Mouse (Mus musculus) small intestine, adult 2 months (tissue): Measurements from ENCODE around the gene Tpcn1. TPM values are rescaled to one million over a fixed set of nuclear protein-coding genes. Genes with fewer than 3 reads are reported as not detected.
A peak's percentile ranks its signal among the peaks of the same experiment; 100 is the strongest.
"Not testable (repeated sequence)": the region's sequence is repeated elsewhere in the genome, so short reads cannot be mapped to it uniquely, and the experiment has no call there.

Experiments
- H3K27ac ChIP-seq: fragments of 200-500 bp; 2 replicates; pipeline ENCODE4 v1.5.1; 2012; ENCODE audit warnings: low read depth, low read length, control low read depth, inconsistent platforms; ENCODE audit not compliant: insufficient read depth
- H3K27me3 ChIP-seq: fragments of 200-500 bp; 2 replicates; pipeline ENCODE4 v1.6.1; 2012; ENCODE audit warnings: mild to moderate bottlenecking, moderate library complexity, low read length, inconsistent platforms; ENCODE audit not compliant: control insufficient read depth, insufficient read depth
- H3K36me3 ChIP-seq: fragments of 200-500 bp; 2 replicates; pipeline ENCODE4 v1.6.1; 2012; ENCODE audit warnings: mild to moderate bottlenecking, low read length, control low read depth, inconsistent platforms; ENCODE audit not compliant: control insufficient read depth, insufficient read depth
- H3K4me1 ChIP-seq: fragments of 200-500 bp; 2 replicates; pipeline ENCODE4 v1.6.1; 2012; ENCODE audit warnings: low read length, inconsistent platforms, mixed read lengths; ENCODE audit not compliant: control insufficient read depth, insufficient read depth, insufficient read length
- H3K4me3 ChIP-seq: fragments of 200-500 bp; 2 replicates; pipeline ENCODE4 v1.5.1; 2012; ENCODE audit warnings: low read depth, mild to moderate bottlenecking, control low read depth, inconsistent platforms, low read length, moderate library complexity
- CTCF ChIP-seq: fragments of 200-500 bp; IDR thresholded peaks from 2 replicates; pipeline ENCODE4 v1.5.1; 2012; ENCODE audit warnings: low read depth, mild to moderate bottlenecking, control low read depth, inconsistent platforms, low read length, moderate library complexity, mixed read lengths; ENCODE audit not compliant: insufficient replicate concordance, insufficient read length; ENCODE audit errors: extremely low read depth
- POLR2A ChIP-seq: fragments of 200-500 bp; IDR thresholded peaks from 2 replicates; pipeline ENCODE4 v1.6.1; 2012; ENCODE audit warnings: low read depth, mild to moderate bottlenecking, control low read depth, inconsistent platforms, low read length, moderate library complexity
- WGBS: fragments of 180-500 bp; shearing (Covaris S2); methylation state at CpG from one replicate; pipeline ENCODE4 v1.1.7; 2018; 5-methylcytosine and 5-hydroxymethylcytosine counted together
- polyA plus RNA-seq: library from polyadenylated mRNA; depleted of rRNA; stranded (reverse); fragments of >200 nt; gene quantifications from 2 replicates; pipeline ENCODE4 v1.2.3, GENCODE M21; 2012

Gene Tpcn1
- polyA plus RNA-seq, 1 experiment = 115 TPM

GRCm38 (mm10) chr5:120502147-120502621 is 86.3 kb downstream of the Tpcn1 start:
- no peak for TF ChIP-seq POLR2A
- no peak for TF ChIP-seq CTCF
- no peaks in the 10 kb centered on the region for H3K27me3 ChIP-seq
- H3K4me1 ChIP-seq = peaks cover 7% of the 10 kb centered on the region; the same call in 1 of the 2 replicates
- WGBS = 58% methylated on average over 9 of the region's 9 CpGs
- 0 out of 2 replicates have a peak, but pooled peaks cover 1% of the 10 kb centered on the region for H3K36me3 ChIP-seq
- peak overlapping the region; percentile 91 for H3K4me3 ChIP-seq
- no peak overlapping the region for H3K27ac ChIP-seq

- 86% methylated on average over 9 of the region's 9 CpGs for WGBS
- not testable (repeated sequence) for H3K36me3 ChIP-seq, H3K4me1 ChIP-seq, H3K27ac ChIP-seq, H3K27me3 ChIP-seq, H3K4me3 ChIP-seq
Measured at GRCm38 (mm10) chr5:120500609-120501008, 87.9 kb downstream of the Tpcn1 start.

GRCm38 (mm10) chr5:120499202-120499601 is 89.3 kb downstream of the Tpcn1 start:
- Histone ChIP-seq H3K27ac (no peak overlapping the region), H3K4me1 (peaks cover 5% of the 10 kb centered on the region; the same call in 1 of the 2 replicates), H3K36me3 (peaks cover 1% of the 10 kb centered on the region; the same call in 1 of the 2 replicates), H3K27me3 (no peaks in the 10 kb centered on the region), H3K4me3 (no peak overlapping the region)
- no peak for TF ChIP-seq CTCF
- no peak for TF ChIP-seq POLR2A
- 85% methylated on average over 4 of the region's 4 CpGs for WGBS

- H3K27me3 ChIP-seq = no peaks in the 10 kb centered on the region
- H3K4me1 ChIP-seq = no peaks in the 10 kb centered on the region; the same call in 1 of the 2 replicates
- TF ChIP-seq POLR2A (no peak), CTCF (no peak)
- 92% methylated on average over 3 of the region's 3 CpGs for WGBS
- H3K36me3 ChIP-seq = peaks cover 1% of the 10 kb centered on the region; the same call in 1 of the 2 replicates
- H3K4me3 ChIP-seq = no peak overlapping the region
- no peak overlapping the region for H3K27ac ChIP-seq
Measured at GRCm38 (mm10) chr5:120497071-120497470, 91.4 kb downstream of the Tpcn1 start.

- Histone ChIP-seq H3K36me3 (peaks cover 1% of the 10 kb centered on the region; the same call in 1 of the 2 replicates), H3K27me3 (no peaks in the 10 kb centered on the region), H3K4me3 (no peak overlapping the region), H3K27ac (peak overlapping the region; percentile 47; the same call in 1 of the 2 replicates), H3K4me1 (no peaks in the 10 kb centered on the region)
- TF ChIP-seq CTCF (no peak), POLR2A (no peak)
- WGBS = 83% methylated on average over 13 of the region's 13 CpGs
Measured at GRCm38 (mm10) chr5:120495703-120496226, 92.7 kb downstream of the Tpcn1 start.

GRCm38 (mm10) chr5:120495064-120495702 is 93.3 kb downstream of the Tpcn1 start:
- H3K27ac ChIP-seq = peak overlapping the region; percentile 47; the same call in 1 of the 2 replicates
- peaks cover 1% of the 10 kb centered on the region; the same call in 1 of the 2 replicates for H3K36me3 ChIP-seq
- no peaks in the 10 kb centered on the region for H3K4me1 ChIP-seq
- no peak overlapping the region for H3K4me3 ChIP-seq
- TF ChIP-seq POLR2A (no peak), CTCF (no peak)
- no peaks in the 10 kb centered on the region for H3K27me3 ChIP-seq
- 84% methylated on average over 10 of the region's 10 CpGs for WGBS

- no peaks in the 10 kb centered on the region for H3K4me1 ChIP-seq
- peaks cover 1% of the 10 kb centered on the region; the same call in 1 of the 2 replicates for H3K36me3 ChIP-seq
- TF ChIP-seq POLR2A (no peak), CTCF (no peak)
- H3K27ac ChIP-seq = no peak overlapping the region
- 93% methylated on average over 9 of the region's 9 CpGs for whole genome bisulfite sequencing
- no peak overlapping the region for H3K4me3 ChIP-seq
- H3K27me3 ChIP-seq = no peaks in the 10 kb centered on the region
Measured at GRCm38 (mm10) chr5:120493873-120494395, 94.5 kb downstream of the Tpcn1 start.
